Mouse (Mus musculus) ES-E14 (cell line): ENCODE measurements at regions not wholly inside any gene's neighbourhood (a gene's known extent, or its start where the extent isn't known, plus 50 kb on each side); places are given as distances from the start of the nearest gene placed in this dataset.

Experiments used
- DNase-seq: peaks from one replicate; pipeline ENCODE4 v3.0.0-alpha.2; 2013; ENCODE audit warnings: low read depth, low spot score
- H3K27ac ChIP-seq: 2 replicates; pipeline ENCODE4 v1.5.1; 2012; ENCODE audit warnings: low read depth, mild to moderate bottlenecking, low read length, moderate library complexity, mixed read lengths; ENCODE audit not compliant: poor library complexity, insufficient read depth, severe bottlenecking
- H3K36me3 ChIP-seq: 2 replicates; pipeline ENCODE4 v1.6.1; 2012; ENCODE audit warnings: mild to moderate bottlenecking, low read length, moderate library complexity, mixed read lengths; ENCODE audit not compliant: control insufficient read depth, poor library complexity, insufficient read depth, severe bottlenecking
- H3K4me1 ChIP-seq, 2 experiments: fragments of 150-350 bp in 1 of 2; sonication (generic) in 1 of 2; 2 replicates each; pipeline ENCODE4 v1.6.1; 2012; ENCODE audit warnings: low read length in 2 of 2, mild to moderate bottlenecking in 1 of 2, mixed read lengths in 1 of 2; ENCODE audit not compliant: control insufficient read depth in 2 of 2, insufficient read depth in 2 of 2, poor library complexity in 1 of 2
- H3K4me3 ChIP-seq, 2 experiments: fragments of 150-350 bp in 1 of 2; sonication (generic) in 1 of 2; 2 replicates each; pipeline ENCODE4 v1.5.1; 2012; ENCODE audit warnings: low read length in 2 of 2, low read depth in 1 of 2, mild to moderate bottlenecking in 1 of 2, mixed read lengths in 1 of 2; ENCODE audit not compliant: insufficient read depth in 1 of 2, poor library complexity in 1 of 2, severe bottlenecking in 1 of 2
- H3K9ac ChIP-seq: 2 replicates; pipeline ENCODE4 v1.6.1; 2012; ENCODE audit warnings: low read depth, mild to moderate bottlenecking, low read length, mixed read lengths; ENCODE audit not compliant: poor library complexity, insufficient read depth, severe bottlenecking
- H3K9me3 ChIP-seq: fragments of 150-350 bp; sonication (generic); 2 replicates; pipeline ENCODE4 v1.6.1; 2012; ENCODE audit warnings: low read depth, mild to moderate bottlenecking, low read length; ENCODE audit not compliant: control insufficient read depth, insufficient read depth
- CHD2 ChIP-seq: IDR thresholded peaks from 2 replicates; pipeline ENCODE4 v1.6.1; 2014; ENCODE audit warnings: mild to moderate bottlenecking, low read depth, low read length, inconsistent platforms
- HCFC1 ChIP-seq: IDR thresholded peaks from 2 replicates; pipeline ENCODE4 v1.6.1; 2012; ENCODE audit warnings: low read length, inconsistent platforms, borderline replicate concordance; ENCODE audit not compliant: insufficient read depth
- MAFK ChIP-seq: IDR thresholded peaks from 2 replicates; pipeline ENCODE4 v1.6.1; 2014; ENCODE audit warnings: mild to moderate bottlenecking, low read depth, low read length, inconsistent platforms; ENCODE audit not compliant: insufficient read depth
- ZC3H11A ChIP-seq: IDR thresholded peaks from 2 replicates; pipeline ENCODE4 v1.6.1; 2012; ENCODE audit warnings: low read depth, mild to moderate bottlenecking, inconsistent platforms, low read length, borderline replicate concordance
- ZNF384 ChIP-seq: IDR thresholded peaks from 2 replicates; pipeline ENCODE4 v1.6.1; 2012; ENCODE audit warnings: low read depth, low read length, inconsistent platforms
- in situ Hi-C, 2 experiments: fragments of 600-800 bp; cut with MboI; formaldehyde crosslinking; loops; one replicate each; pipeline ENCODE4 v1.15.1; 2025; ENCODE audit warnings: low sequenced_read_pairs in 2 of 2, inconsistent platforms in 1 of 2; ENCODE audit not compliant: unreplicated experiment in 2 of 2

- no peak overlapping the region for H3K27ac ChIP-seq
- H3K4me3 ChIP-seq, result no peak overlapping the region
- DNase-seq, result no peak
- in situ Hi-C loops, result no loop called here
- no peaks in the 10 kb centered on the region for H3K36me3 ChIP-seq
- H3K9ac ChIP-seq, result no peak overlapping the region
- no peaks in the 10 kb centered on the region for H3K4me1 ChIP-seq
- no peaks in the 10 kb centered on the region for H3K9me3 ChIP-seq
- TF ChIP-seq ZC3H11A, result no peak
- no peak for TF ChIP-seq HCFC1
- TF ChIP-seq MAFK, result no peak
- TF ChIP-seq CHD2, result no peak
These were observed 168.4 kb downstream of the Ndfip2 start for GRCm38 (mm10) chr14:105426597-105427334.

- no peak overlapping the region for H3K27ac ChIP-seq
- no peak overlapping the region for H3K4me3 ChIP-seq
- no peaks in the 10 kb centered on the region for H3K4me1 ChIP-seq
- H3K9me3 ChIP-seq, result no peaks in the 10 kb centered on the region
- TF ChIP-seq MAFK (no peak), HCFC1 (no peak), CHD2 (no peak), ZC3H11A (no peak), ZNF384 (no peak)
- no peak overlapping the region for H3K9ac ChIP-seq
- DNase-seq, result no peak
- in situ Hi-C loops, result no loop called here
- H3K36me3 ChIP-seq, result no peaks in the 10 kb centered on the region
These were observed 159.6 kb downstream of the Ndfip2 start for GRCm38 (mm10) chr14:105417967-105418366.

- Histone ChIP-seq H3K9ac (no peak overlapping the region), H3K4me1 (no peaks in the 10 kb centered on the region), H3K9me3 (no peaks in the 10 kb centered on the region), H3K27ac (no peak overlapping the region), H3K4me3 (no peak overlapping the region), H3K36me3 (no peaks in the 10 kb centered on the region)
- no peak for DNase-seq
- TF ChIP-seq CHD2, result no peak
- TF ChIP-seq HCFC1, result no peak
- no peak for TF ChIP-seq MAFK
- no peak for TF ChIP-seq ZC3H11A
- no peak for TF ChIP-seq ZNF384
- in situ Hi-C loops, result no loop called here
These were observed 159.1 kb downstream of the Ndfip2 start for GRCm38 (mm10) chr14:105417458-105417960.

- DNase-seq, result no peak
- Histone ChIP-seq H3K27ac (no peak overlapping the region), H3K9ac (no peak overlapping the region), H3K36me3 (no peaks in the 10 kb centered on the region), H3K4me3 (no peak overlapping the region), H3K9me3 (no peaks in the 10 kb centered on the region), H3K4me1 (no peaks in the 10 kb centered on the region)
- TF ChIP-seq HCFC1 (no peak), CHD2 (no peak), MAFK (no peak), ZC3H11A (no peak), ZNF384 (no peak)
- in situ Hi-C loops, result no loop called here
These were observed 158.6 kb downstream of the Ndfip2 start for GRCm38 (mm10) chr14:105416964-105417363.
